ENCODE assay signal across 9 mouse cellular contexts in the genomic region with DNA sequence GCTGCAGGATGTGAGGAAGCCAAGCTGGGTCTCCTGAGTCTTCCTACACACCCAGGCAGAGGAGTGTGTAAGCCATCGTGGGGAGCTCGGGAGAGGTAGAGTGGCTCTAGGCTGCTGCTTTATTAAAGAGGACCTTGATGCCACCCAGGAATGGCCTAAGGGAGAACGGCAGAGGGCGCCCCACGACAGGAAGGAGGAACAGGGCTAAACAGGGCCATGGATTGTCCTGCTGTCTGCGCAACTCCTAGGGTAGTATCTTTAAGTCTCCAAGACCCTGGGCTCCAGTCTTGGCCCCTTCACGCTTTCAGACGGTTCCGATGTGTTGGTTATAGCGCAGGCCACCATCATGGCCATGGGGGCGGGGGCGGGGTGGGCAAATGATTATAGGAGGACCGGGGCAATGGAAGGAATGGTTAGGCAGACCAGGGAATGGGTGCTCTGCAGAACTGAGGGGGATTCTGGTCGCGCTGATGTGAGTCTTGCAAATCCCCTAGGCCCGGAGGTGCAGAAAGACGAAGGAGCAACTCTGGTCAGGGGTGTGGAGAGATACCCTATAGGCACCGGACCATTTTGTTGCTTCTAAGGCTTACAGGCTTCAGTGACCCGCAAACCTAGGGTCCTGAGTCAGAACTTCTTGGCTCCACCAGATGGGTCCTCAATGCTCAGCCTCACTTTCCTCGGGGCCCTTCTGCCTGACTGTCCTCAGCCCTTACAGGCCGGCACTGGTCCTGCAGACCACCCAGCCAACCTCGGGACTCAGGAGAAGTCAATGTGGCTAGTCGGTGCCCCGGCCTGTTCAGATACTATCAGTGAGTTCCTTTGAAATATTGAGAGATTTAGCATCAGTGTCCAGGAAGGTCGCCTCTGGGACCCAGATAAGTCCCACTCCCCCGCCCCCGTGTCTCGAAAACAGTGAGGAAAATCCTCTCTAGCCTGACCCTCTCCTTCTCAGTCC. TPM values are rescaled to one million over a fixed set of nuclear protein-coding genes. Genes with fewer than 3 reads are reported as not detected.
DNase-seq lines count a peak whose midpoint lies in the region; ATAC-seq and TF ChIP-seq lines count a peak whose summit lies in the region.
"Had no signal": no experiment of that assay in that cellular context is flagged by ENCODE, and none has a peak within 500 bp of the region (broad histone marks: within the 10 kb centered on the region; RNA-seq: fewer than 3 reads in every experiment).

No protein-coding gene starts in this region.

- H3K4me1 ChIP-seq in intestine, postnatal 0 days (replicated peaks; ENCODE audit: control insufficient read depth, insufficient read depth, low read length): no peaks in the 10 kb centered on the region
- peaks cover 12% of the 10 kb centered on the region for H3K4me1 ChIP-seq in limb, embryonic 11.5 days (ENCODE audit: control insufficient read depth, insufficient read depth, low read length)
- peaks cover 8% of the 10 kb centered on the region; the same call in 1 of the 2 replicates for H3K4me1 ChIP-seq in stomach, embryonic 16.5 days (ENCODE audit: control insufficient read depth, insufficient read depth, low read length)

- 0 out of 2 replicates have a peak, but pooled peaks have one; percentile 13 for ATAC-seq in frontal cortex, adult (ENCODE audit: low TSS enrichment)
- ATAC-seq in intestine, postnatal 0 days: no peak
- ATAC-seq in limb, embryonic 11.5 days (ENCODE audit: insufficient number of reproducible peaks, low FRiP score, low TSS enrichment, low read depth): no peak
- ATAC-seq in stomach, embryonic 16.5 days (ENCODE audit: insufficient read depth, low FRiP score): no peak

- no peak overlapping the region for H3K9ac ChIP-seq in intestine, postnatal 0 days (ENCODE audit: low read depth, low read length)
- H3K9ac ChIP-seq in limb, embryonic 11.5 days (ENCODE audit: low read length): no peak overlapping the region
- H3K9ac ChIP-seq in stomach, embryonic 16.5 days (ENCODE audit: low read length): no peak overlapping the region

- TF ChIP-seq CTCF in intestine, postnatal 0 days (IDR thresholded peaks at IDR 0.05; ENCODE audit: low read depth): peak; percentile 71

- H3K4me2 ChIP-seq in intestine, postnatal 0 days (replicated peaks; ENCODE audit: low read depth): peak overlapping the region; percentile 96; the same call in 1 of the 2 replicates
- H3K4me2 ChIP-seq in limb, embryonic 11.5 days (ENCODE audit: low read depth, severe bottlenecking): peak overlapping the region; percentile 99; the same call in 1 of the 2 replicates
- H3K4me2 ChIP-seq in stomach, embryonic 16.5 days (ENCODE audit: low read depth, low read length): peak overlapping the region; percentile 96

- no peak overlapping the region for H3K27ac ChIP-seq in intestine, postnatal 0 days (ENCODE audit: low read depth, low read length)
- H3K27ac ChIP-seq in limb, embryonic 11.5 days (replicated peaks; ENCODE audit: low read depth, low read length): no peak overlapping the region
- H3K27ac ChIP-seq in stomach, embryonic 16.5 days (ENCODE audit: low read length): no peak overlapping the region

- H3K27me3 ChIP-seq in intestine, postnatal 0 days (replicated peaks; ENCODE audit: control insufficient read depth, insufficient read depth, low read length): peaks cover 56% of the 10 kb centered on the region
- H3K27me3 ChIP-seq in limb, embryonic 11.5 days (ENCODE audit: control insufficient read depth, insufficient read depth, low read length): peaks cover 54% of the 10 kb centered on the region
- H3K27me3 ChIP-seq in stomach, embryonic 16.5 days (ENCODE audit: control insufficient read depth, insufficient read depth, low read length): peaks cover 51% of the 10 kb centered on the region

- H3K9me3 ChIP-seq in intestine, postnatal 0 days (ENCODE audit: control insufficient read depth): no peaks in the 10 kb centered on the region
- H3K9me3 ChIP-seq in limb, embryonic 11.5 days (ENCODE audit: control insufficient read depth, low read length): no peaks in the 10 kb centered on the region
- no peaks in the 10 kb centered on the region for H3K9me3 ChIP-seq in stomach, embryonic 16.5 days (replicated peaks; ENCODE audit: control insufficient read depth, low read length)

- WGBS in intestine, postnatal 0 days: 45% methylated on average over 28 of the region's 28 CpGs
- WGBS in limb, embryonic 11.5 days: 34% methylated on average over 28 of the region's 28 CpGs
- 40% methylated on average over 28 of the region's 28 CpGs for WGBS in stomach, embryonic 16.5 days

- no peaks in the 10 kb centered on the region for H3K36me3 ChIP-seq in intestine, postnatal 0 days (ENCODE audit: control insufficient read depth, insufficient read depth)
- H3K36me3 ChIP-seq in limb, embryonic 11.5 days (ENCODE audit: control insufficient read depth, insufficient read depth, low read length): no peaks in the 10 kb centered on the region
- no peaks in the 10 kb centered on the region for H3K36me3 ChIP-seq in stomach, embryonic 16.5 days (ENCODE audit: control insufficient read depth, insufficient read depth, low read length)

- peak; percentile 64 for DNase-seq in embryo, embryonic 10 days (ENCODE audit: low spot score)
- no peak for DNase-seq in embryo, embryonic 9.5 days (ENCODE audit: extremely low spot score)
- peak; percentile 76 to 82 for DNase-seq in cerebellum, adult 18-20 months
- peak; percentile 43 for DNase-seq in limb, embryonic 11.5 days (ENCODE audit: low spot score)
- DNase-seq in mesoderm, embryonic 11.5 days (ENCODE audit: low read depth, low spot score): peak; percentile 37

- H3K4me3 ChIP-seq in intestine, postnatal 0 days (ENCODE audit: low read depth, low read length): peak overlapping the region; percentile 56
- H3K4me3 ChIP-seq in limb, embryonic 11.5 days (ENCODE audit: low read depth, low read length): peak overlapping the region; percentile 56
- peak overlapping the region; percentile 69 for H3K4me3 ChIP-seq in stomach, embryonic 16.5 days (replicated peaks; ENCODE audit: low read length)

RNA-seq across cellular contexts. Expression of gene Nat8l, which starts 0.8 kb away (rescaled TPM):
- 0.10 TPM in 2 replicates for polyA plus RNA-seq in intestine, postnatal 0 days (2015; fragmentation: Nextera tagmentation; extraction: Ambion mirVana)
- polyA plus RNA-seq in limb, embryonic 11.5 days (2014; fragmentation: Nextera tagmentation; extraction: Ambion mirVana): 0.09 and 0.21 TPM in 2 replicates
- 0.21 and 0.25 TPM in 2 replicates for polyA plus RNA-seq in stomach, embryonic 16.5 days (2015; fragmentation: Nextera tagmentation; extraction: Ambion mirVana)

RNA-seq across cellular contexts. Expression of gene Gm1673, which starts 11.7 kb away (rescaled TPM):
- polyA plus RNA-seq in intestine, postnatal 0 days (2015; fragmentation: Nextera tagmentation; extraction: Ambion mirVana): 26.0 and 26.7 TPM in 2 replicates
- polyA plus RNA-seq in limb, embryonic 11.5 days (2014; fragmentation: Nextera tagmentation; extraction: Ambion mirVana): 150 and 154 TPM in 2 replicates
- polyA plus RNA-seq in stomach, embryonic 16.5 days (2015; fragmentation: Nextera tagmentation; extraction: Ambion mirVana): 43.3 and 63.2 TPM in 2 replicates
- polyA plus RNA-seq: erythroblast, embryonic 14.5 days had no signal

RNA-seq across cellular contexts. Expression of gene Nelfa, which starts 58.7 kb away (rescaled TPM):
- 18.2 and 19.1 TPM in 2 replicates for polyA plus RNA-seq in intestine, postnatal 0 days (2015; fragmentation: Nextera tagmentation; extraction: Ambion mirVana)
- 71.0 and 78.7 TPM in 2 replicates for polyA plus RNA-seq in limb, embryonic 11.5 days (2014; fragmentation: Nextera tagmentation; extraction: Ambion mirVana)
- 46.4 and 50.1 TPM in 2 replicates for polyA plus RNA-seq in stomach, embryonic 16.5 days (2015; fragmentation: Nextera tagmentation; extraction: Ambion mirVana)
